Mouse (Mus musculus) ES-E14 (cell line): Measurements from ENCODE around the gene Mc3r. TPM values are rescaled to one million over a fixed set of nuclear protein-coding genes. Genes with fewer than 3 reads are reported as not detected.

Experiments
- DNase-seq: peaks from one replicate; pipeline ENCODE4 v3.0.0-alpha.2; 2013; ENCODE audit warnings: low read depth, low spot score
- H3K27ac ChIP-seq: 2 replicates; pipeline ENCODE4 v1.5.1; 2012; ENCODE audit warnings: low read depth, mild to moderate bottlenecking, low read length, moderate library complexity, mixed read lengths; ENCODE audit not compliant: poor library complexity, insufficient read depth, severe bottlenecking
- H3K36me3 ChIP-seq: 2 replicates; pipeline ENCODE4 v1.6.1; 2012; ENCODE audit warnings: mild to moderate bottlenecking, low read length, moderate library complexity, mixed read lengths; ENCODE audit not compliant: control insufficient read depth, poor library complexity, insufficient read depth, severe bottlenecking
- H3K4me1 ChIP-seq, 2 experiments: fragments of 150-350 bp in 1 of 2; sonication (generic) in 1 of 2; 2 replicates each; pipeline ENCODE4 v1.6.1; 2012; ENCODE audit warnings: low read length in 2 of 2, mild to moderate bottlenecking in 1 of 2, mixed read lengths in 1 of 2; ENCODE audit not compliant: control insufficient read depth in 2 of 2, insufficient read depth in 2 of 2, poor library complexity in 1 of 2
- H3K4me3 ChIP-seq, 2 experiments: fragments of 150-350 bp in 1 of 2; sonication (generic) in 1 of 2; 2 replicates each; pipeline ENCODE4 v1.5.1; 2012; ENCODE audit warnings: low read length in 2 of 2, low read depth in 1 of 2, mild to moderate bottlenecking in 1 of 2, mixed read lengths in 1 of 2; ENCODE audit not compliant: insufficient read depth in 1 of 2, poor library complexity in 1 of 2, severe bottlenecking in 1 of 2
- H3K9ac ChIP-seq: 2 replicates; pipeline ENCODE4 v1.6.1; 2012; ENCODE audit warnings: low read depth, mild to moderate bottlenecking, low read length, mixed read lengths; ENCODE audit not compliant: poor library complexity, insufficient read depth, severe bottlenecking
- H3K9me3 ChIP-seq: fragments of 150-350 bp; sonication (generic); 2 replicates; pipeline ENCODE4 v1.6.1; 2012; ENCODE audit warnings: low read depth, mild to moderate bottlenecking, low read length; ENCODE audit not compliant: control insufficient read depth, insufficient read depth
- CHD2 ChIP-seq: IDR thresholded peaks from 2 replicates; pipeline ENCODE4 v1.6.1; 2014; ENCODE audit warnings: mild to moderate bottlenecking, low read depth, low read length, inconsistent platforms
- HCFC1 ChIP-seq: IDR thresholded peaks from 2 replicates; pipeline ENCODE4 v1.6.1; 2012; ENCODE audit warnings: low read length, inconsistent platforms, borderline replicate concordance; ENCODE audit not compliant: insufficient read depth
- MAFK ChIP-seq: IDR thresholded peaks from 2 replicates; pipeline ENCODE4 v1.6.1; 2014; ENCODE audit warnings: mild to moderate bottlenecking, low read depth, low read length, inconsistent platforms; ENCODE audit not compliant: insufficient read depth
- ZC3H11A ChIP-seq: IDR thresholded peaks from 2 replicates; pipeline ENCODE4 v1.6.1; 2012; ENCODE audit warnings: low read depth, mild to moderate bottlenecking, inconsistent platforms, low read length, borderline replicate concordance
- ZNF384 ChIP-seq: IDR thresholded peaks from 2 replicates; pipeline ENCODE4 v1.6.1; 2012; ENCODE audit warnings: low read depth, low read length, inconsistent platforms
- in situ Hi-C, 2 experiments: fragments of 600-800 bp; cut with MboI; formaldehyde crosslinking; loops; one replicate each; pipeline ENCODE4 v1.15.1; 2025; ENCODE audit warnings: low sequenced_read_pairs in 2 of 2, inconsistent platforms in 1 of 2; ENCODE audit not compliant: unreplicated experiment in 2 of 2
- total RNA-seq: library from RNA; depleted of rRNA; stranded (reverse); fragments of 300-350 nt; gene quantifications from 2 replicates; pipeline ENCODE4 v1.2.3, GENCODE M21; 2012; rRNA removed

The Mc3r gene
- total RNA-seq, 1 experiment: not detected

GRCm38 (mm10) chr2:172292525-172293405 lies 44.5 kb downstream of the Mc3r start:
- TF ChIP-seq ZC3H11A (no peak), CHD2 (no peak)
- Histone ChIP-seq H3K9ac (no peak overlapping the region), H3K4me1 (peaks cover 8 to 25% of the 10 kb centered on the region in 2 experiments; a peak in 3 of 4 replicates), H3K27ac (no peak overlapping the region), H3K4me3 (peak overlapping the region in 1 of 2 experiments; percentile 48; a peak in 2 of 4 replicates), H3K36me3 (no peaks in the 10 kb centered on the region), H3K9me3 (no peaks in the 10 kb centered on the region)
- DNase-seq: no peak
- in situ Hi-C loops: no loop called here

GRCm38 (mm10) chr2:172298083-172298482 lies 49.8 kb downstream of the Mc3r start:
- peaks cover 8 to 18% of the 10 kb centered on the region in 2 experiments for H3K4me1 ChIP-seq
- in situ Hi-C loops: no loop called here
- H3K27ac ChIP-seq: no peak overlapping the region
- DNase-seq: no peak
- H3K36me3 ChIP-seq: no peaks in the 10 kb centered on the region
- TF ChIP-seq HCFC1: no peak
- TF ChIP-seq MAFK: no peak
- no peak for TF ChIP-seq ZNF384
- TF ChIP-seq ZC3H11A: no peak
- no peak for TF ChIP-seq CHD2
- H3K9me3 ChIP-seq: no peaks in the 10 kb centered on the region
- H3K9ac ChIP-seq: no peak overlapping the region
- no peak overlapping the region for H3K4me3 ChIP-seq

GRCm38 (mm10) chr2:172298542-172298941 lies 50.2 kb downstream of the Mc3r start:
- no peak overlapping the region for H3K9ac ChIP-seq
- peaks cover 8 to 18% of the 10 kb centered on the region in 2 experiments for H3K4me1 ChIP-seq
- H3K36me3 ChIP-seq: no peaks in the 10 kb centered on the region
- no peak overlapping the region for H3K27ac ChIP-seq
- no peak for DNase-seq
- no peak overlapping the region for H3K4me3 ChIP-seq
- TF ChIP-seq CHD2 (no peak), HCFC1 (no peak), ZC3H11A (no peak), ZNF384 (no peak), MAFK (no peak)
- H3K9me3 ChIP-seq: no peaks in the 10 kb centered on the region
- in situ Hi-C loops: no loop called here

GRCm38 (mm10) chr2:172299126-172299921 lies 51.0 kb downstream of the Mc3r start:
- no peak overlapping the region for H3K9ac ChIP-seq
- TF ChIP-seq CHD2 (no peak), ZNF384 (no peak), ZC3H11A (no peak), MAFK (no peak), HCFC1 (no peak)
- DNase-seq: no peak
- no peak overlapping the region for H3K4me3 ChIP-seq
- H3K4me1 ChIP-seq: peaks cover 13 to 22% of the 10 kb centered on the region in 2 experiments
- peak overlapping the region; percentile 69; the same call in 1 of the 2 replicates for H3K27ac ChIP-seq
- no peaks in the 10 kb centered on the region for H3K36me3 ChIP-seq
- H3K9me3 ChIP-seq: no peaks in the 10 kb centered on the region
- in situ Hi-C loops: no loop called here

Other genes starting within 250 kb of the Mc3r start
- gene Cbln4, start 205.0 kb upstream of the Mc3r start, total RNA-seq: not detected in 2 replicates
- gene Fam210b, start 97.1 kb downstream of the Mc3r start, total RNA-seq: 1.6 and 2.0 TPM in 2 replicates
- gene Aurka, start 122.0 kb downstream of the Mc3r start, total RNA-seq: 98.6 and 104 TPM in 2 replicates
- gene Cstf1, start 122.2 kb downstream of the Mc3r start, total RNA-seq: 67.2 and 68.5 TPM in 2 replicates
- gene Cass4, start 145.3 kb downstream of the Mc3r start, total RNA-seq: 2.5 and 2.8 TPM in 2 replicates
- 51.0 and 58.7 TPM in 2 replicates for gene Rtf2, start 192.1 kb downstream of the Mc3r start, total RNA-seq
- 0.27 and 0.69 TPM in 2 replicates for gene Gcnt7, start 210.1 kb downstream of the Mc3r start, total RNA-seq
- gene Fam209, start 224.0 kb downstream of the Mc3r start, total RNA-seq: 0.54 and 1.6 TPM in 2 replicates